Mouse (Mus musculus): ENCODE measurements around the gene Dpf1. TPM values are rescaled to one million over a fixed set of nuclear protein-coding genes. Genes with fewer than 3 reads are reported as not detected.

Dpf1 gene
- polyA plus RNA-seq, 1 experiment from 2014 or later, result 60.6 TPM

DNA sequence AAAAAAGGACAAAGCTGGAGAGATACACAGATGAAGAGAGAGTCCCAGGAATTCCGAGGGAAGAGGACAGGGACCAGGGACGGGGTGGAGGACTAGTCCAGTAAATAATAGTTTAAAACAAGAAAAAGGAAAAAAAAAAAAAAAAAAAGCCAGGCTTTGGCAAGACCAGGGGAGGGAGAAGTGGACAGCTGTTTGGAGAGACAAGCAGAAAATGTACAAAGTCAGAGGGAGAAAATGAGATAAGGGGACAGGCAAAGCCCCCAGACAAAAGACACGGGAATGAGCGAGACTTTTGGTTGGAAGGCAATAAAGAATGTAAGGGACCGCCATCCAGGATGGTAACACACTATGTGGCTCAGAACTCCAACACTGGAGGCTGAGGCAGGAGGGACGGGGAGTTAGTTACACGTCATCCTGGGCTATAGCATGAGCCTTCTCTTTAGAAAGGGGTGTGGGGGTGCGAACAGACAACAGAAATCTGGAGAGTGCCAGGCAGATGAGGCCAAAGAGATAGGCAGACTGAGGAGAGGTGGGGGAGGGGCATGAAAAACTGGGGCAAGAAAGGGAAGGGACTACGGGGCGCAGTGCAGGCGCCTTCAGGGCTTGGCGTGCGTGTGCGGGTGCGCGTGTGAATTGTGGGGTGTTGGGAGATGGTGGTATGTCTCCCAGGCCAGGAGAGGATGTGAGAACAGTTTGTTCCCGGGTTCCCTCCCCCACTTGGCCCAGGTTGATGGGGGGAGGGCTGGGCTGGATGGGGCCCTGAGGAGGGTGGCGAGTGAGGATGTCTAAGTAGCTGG is 14.6 kb downstream of the Dpf1 start:
- peak; percentile 49 for DNase-seq (ENCODE audit: low spot score)
- peaks cover 88% of the 10 kb centered on the region for H3K4me1 ChIP-seq (replicated peaks)
- peaks cover 40% of the 10 kb centered on the region for H3K36me3 ChIP-seq
- WGBS, result 2% methylated on average over 18 of the region's 18 CpGs
- peaks cover 4% of the 10 kb centered on the region; the same call in 1 of the 2 replicates for H3K27me3 ChIP-seq (ENCODE audit: insufficient read depth, poor library complexity, severe bottlenecking)
- no peaks in the 10 kb centered on the region for H3K9me3 ChIP-seq
- H3K4me3 ChIP-seq, result peak overlapping the region; percentile 44
- peak overlapping the region; percentile 93 for H3K27ac ChIP-seq

DNA sequence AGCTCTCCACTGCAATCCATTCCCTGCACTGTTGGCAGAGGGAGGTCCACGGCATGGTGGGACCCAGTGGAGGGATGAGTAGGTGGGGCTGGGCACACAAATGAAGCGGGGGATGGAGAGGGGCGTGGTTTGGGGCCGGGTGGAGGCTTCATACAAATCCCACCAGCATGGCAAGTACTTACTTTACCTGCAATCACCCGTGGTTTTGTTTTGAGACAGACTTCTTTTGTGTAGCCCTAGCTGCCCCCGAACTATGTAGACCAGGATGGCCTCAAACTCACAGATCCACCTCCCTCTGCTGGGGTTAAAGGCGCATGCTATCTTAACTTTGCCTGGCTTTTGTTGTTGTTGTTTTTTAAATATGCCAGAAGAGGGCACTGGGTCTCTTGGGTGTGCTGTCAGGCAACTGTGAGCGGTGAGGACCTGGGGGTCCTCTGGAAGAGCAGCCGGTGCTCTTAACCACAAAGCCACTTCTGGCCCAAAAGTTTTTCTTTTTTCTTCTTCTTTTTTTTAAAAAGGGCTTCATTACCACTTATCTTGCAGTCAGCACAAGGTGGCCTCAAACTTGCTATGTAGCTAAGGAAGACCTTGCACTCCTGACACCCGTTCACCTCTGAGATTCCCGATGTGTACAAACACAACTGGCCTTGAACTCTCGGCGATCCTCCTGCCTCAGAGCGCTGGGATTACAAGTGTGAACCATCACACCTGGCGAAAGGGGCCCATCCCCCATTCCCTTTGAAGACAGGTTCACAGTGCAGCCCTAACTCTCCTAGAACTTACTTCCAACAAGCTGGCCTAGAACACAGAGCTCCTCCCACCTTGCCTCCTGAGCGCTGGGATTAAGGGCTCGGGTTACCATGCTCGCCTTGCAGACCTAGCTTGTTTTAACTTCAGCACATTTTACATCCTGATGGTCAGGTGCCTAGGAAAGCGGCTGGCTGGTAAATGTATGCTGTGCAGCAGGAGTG is 15.9 kb downstream of the Dpf1 start:
- Histone ChIP-seq H3K36me3 (peaks cover 39% of the 10 kb centered on the region), H3K27me3 (ENCODE audit: insufficient read depth, poor library complexity, severe bottlenecking) (no peaks in the 10 kb centered on the region), H3K4me3 (peak overlapping the region; percentile 44), H3K27ac (peak overlapping the region; percentile 93), H3K4me1 (replicated peaks) (peaks cover 74% of the 10 kb centered on the region), H3K9me3 (no peaks in the 10 kb centered on the region)
- WGBS, result 10% methylated on average over 19 of the region's 19 CpGs
- DNase-seq (ENCODE audit: low spot score), result peak; percentile 43

DNA sequence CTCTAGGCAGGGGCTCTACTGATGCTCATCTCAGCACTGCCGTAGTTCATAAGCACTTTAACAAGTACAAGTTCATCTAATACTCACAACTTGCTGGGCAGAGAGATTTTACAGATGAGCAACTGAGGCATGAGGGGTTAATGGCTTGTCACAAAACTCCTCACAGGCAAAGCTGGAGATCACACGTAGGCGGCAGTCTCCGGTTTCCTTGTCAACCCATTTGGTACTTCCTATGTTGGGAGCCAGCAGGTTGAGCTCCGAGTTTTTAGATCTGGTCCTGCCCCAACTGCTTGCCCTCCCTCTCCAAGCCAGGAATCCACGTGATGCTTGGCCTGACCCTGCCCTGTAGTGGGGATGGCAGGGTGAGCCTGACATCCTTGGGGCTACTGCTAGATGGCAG is 23.3 kb downstream of the Dpf1 start:
- Histone ChIP-seq H3K36me3 (peaks cover 72% of the 10 kb centered on the region), H3K4me1 (replicated peaks) (peaks cover 2% of the 10 kb centered on the region; the same call in 1 of the 2 replicates), H3K27ac (no peak overlapping the region), H3K27me3 (ENCODE audit: insufficient read depth, poor library complexity, severe bottlenecking) (no peaks in the 10 kb centered on the region), H3K4me3 (no peak overlapping the region), H3K9me3 (no peaks in the 10 kb centered on the region)
- 85% methylated on average over 6 of the region's 6 CpGs for WGBS
- DNase-seq (ENCODE audit: low spot score), result no peak

DNA sequence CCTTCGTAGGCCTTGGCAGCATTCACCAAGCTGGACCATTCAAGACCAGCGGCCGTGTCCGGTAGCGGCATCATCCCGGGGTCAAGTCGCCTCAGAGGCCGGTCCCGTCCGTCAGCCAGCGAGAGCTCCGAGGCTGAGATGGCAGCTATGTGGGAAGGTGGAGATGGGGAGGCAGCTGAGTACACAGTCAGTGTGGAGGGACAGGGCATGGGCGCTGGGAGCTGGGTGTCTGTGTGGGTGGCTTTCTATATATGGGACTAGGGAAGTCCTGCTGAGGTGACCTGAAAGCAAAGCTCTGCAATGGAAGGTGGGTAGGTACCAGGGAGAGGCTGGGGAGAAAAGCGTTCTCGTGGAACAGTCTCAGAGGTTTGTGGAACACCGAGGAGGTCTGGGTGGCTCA is 25.2 kb downstream of the Dpf1 start:
- Histone ChIP-seq H3K27me3 (ENCODE audit: insufficient read depth, poor library complexity, severe bottlenecking) (no peaks in the 10 kb centered on the region), H3K4me3 (no peak overlapping the region), H3K27ac (no peak overlapping the region), H3K36me3 (peaks cover 70% of the 10 kb centered on the region), H3K9me3 (no peaks in the 10 kb centered on the region), H3K4me1 (replicated peaks) (peaks cover 2% of the 10 kb centered on the region)
- 89% methylated on average over 16 of the region's 16 CpGs for WGBS
- no peak for DNase-seq (ENCODE audit: low spot score)

DNA sequence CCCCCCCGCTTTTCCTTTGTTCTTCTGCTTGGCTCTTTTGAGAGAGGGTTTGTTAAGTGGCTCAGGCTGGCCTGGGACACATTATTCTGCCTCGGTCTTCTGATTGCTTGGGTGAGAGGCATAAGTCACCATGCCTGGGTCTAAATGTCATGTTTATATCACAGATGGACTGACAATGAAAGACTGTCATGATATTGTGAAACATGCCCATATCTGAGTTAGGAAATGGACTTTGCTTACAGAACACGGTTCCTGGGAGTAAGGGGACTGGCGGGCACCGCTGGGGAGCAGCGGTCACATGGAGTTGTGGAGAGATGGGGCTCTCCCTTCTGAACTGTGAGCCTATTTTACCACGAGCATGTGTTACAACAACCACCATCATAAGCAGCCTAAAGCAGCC is 30.4 kb downstream of the Dpf1 start:
- no peak overlapping the region for H3K4me3 ChIP-seq
- no peak overlapping the region for H3K27ac ChIP-seq
- no peaks in the 10 kb centered on the region for H3K27me3 ChIP-seq (ENCODE audit: insufficient read depth, poor library complexity, severe bottlenecking)
- WGBS, result 71% methylated on average over 7 of the region's 7 CpGs
- H3K9me3 ChIP-seq, result no peaks in the 10 kb centered on the region
- DNase-seq (ENCODE audit: low spot score), result no peak
- H3K4me1 ChIP-seq (replicated peaks), result peaks cover 9% of the 10 kb centered on the region
- H3K36me3 ChIP-seq, result peaks cover 54% of the 10 kb centered on the region

DNA sequence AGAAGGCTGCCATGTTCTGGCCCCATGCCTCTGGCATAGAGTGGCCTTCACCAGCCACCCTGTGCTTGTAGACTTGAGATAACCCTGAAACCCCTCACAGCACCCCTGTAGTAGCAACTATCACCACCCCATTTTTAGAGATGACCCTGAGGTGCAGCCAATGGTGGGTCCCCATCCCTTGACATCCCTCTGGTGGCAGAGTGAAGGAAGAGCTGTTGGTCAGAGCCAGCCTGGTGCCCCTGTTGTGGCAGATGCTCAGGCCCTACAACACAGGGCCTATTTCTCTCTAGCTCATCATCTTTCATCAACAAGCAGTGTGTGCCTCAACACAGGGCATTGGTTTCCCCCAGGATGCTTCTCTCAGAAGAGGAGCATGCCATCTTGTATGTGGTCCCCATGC is 31.5 kb downstream of the Dpf1 start:
- Histone ChIP-seq H3K27ac (no peak overlapping the region), H3K27me3 (ENCODE audit: insufficient read depth, poor library complexity, severe bottlenecking) (no peaks in the 10 kb centered on the region), H3K4me1 (replicated peaks) (peaks cover 9% of the 10 kb centered on the region), H3K4me3 (no peak overlapping the region), H3K36me3 (peaks cover 45% of the 10 kb centered on the region), H3K9me3 (no peaks in the 10 kb centered on the region)
- DNase-seq (ENCODE audit: low spot score), result no peak

DNA sequence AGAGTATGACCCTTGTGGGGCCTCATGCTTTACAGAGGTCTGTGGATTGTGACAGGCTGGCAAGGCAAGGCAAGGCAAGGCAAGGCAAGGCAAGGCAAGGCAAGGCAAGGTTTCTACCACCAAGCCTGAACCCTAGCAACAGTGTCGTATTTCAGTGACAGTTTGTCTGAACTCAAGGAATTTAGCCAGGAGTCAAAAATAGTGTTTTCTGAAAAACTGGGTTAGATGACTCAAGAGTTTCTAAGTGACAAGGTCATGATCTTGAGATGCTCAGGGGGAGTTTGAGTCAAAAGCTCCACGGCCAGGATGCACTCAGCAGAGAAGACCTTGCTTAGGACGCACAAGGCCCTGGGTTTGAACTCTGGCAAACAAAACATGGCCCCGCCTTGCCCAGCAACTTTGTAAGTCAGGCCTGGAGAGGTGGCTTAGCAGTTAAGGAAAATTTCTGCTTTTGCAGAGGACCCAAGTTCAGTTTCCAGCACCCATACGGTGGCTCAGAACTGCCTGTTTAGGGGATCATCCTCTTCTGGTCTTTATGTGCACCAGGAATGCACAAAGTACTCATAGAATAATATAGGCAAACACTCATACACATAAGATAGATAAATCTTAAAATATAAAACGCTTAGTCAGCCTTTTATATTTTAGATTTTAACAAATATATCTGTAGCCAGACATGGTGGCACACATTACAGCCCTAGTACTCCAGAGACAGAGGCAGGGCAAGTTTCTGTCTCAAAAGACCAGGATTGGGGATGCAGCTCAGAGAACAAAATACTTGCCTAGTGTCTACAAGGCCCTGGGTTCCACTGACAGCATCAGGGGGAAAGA is 32.3 kb downstream of the Dpf1 start:
- no peak overlapping the region for H3K27ac ChIP-seq
- peaks cover 42% of the 10 kb centered on the region for H3K36me3 ChIP-seq
- peaks cover 12% of the 10 kb centered on the region for H3K4me1 ChIP-seq (replicated peaks)
- DNase-seq (ENCODE audit: low spot score), result no peak
- no peaks in the 10 kb centered on the region for H3K27me3 ChIP-seq (ENCODE audit: insufficient read depth, poor library complexity, severe bottlenecking)
- no peak overlapping the region for H3K4me3 ChIP-seq
- no peaks in the 10 kb centered on the region for H3K9me3 ChIP-seq
- WGBS, result 79% methylated on average over 6 of the region's 6 CpGs

DNA sequence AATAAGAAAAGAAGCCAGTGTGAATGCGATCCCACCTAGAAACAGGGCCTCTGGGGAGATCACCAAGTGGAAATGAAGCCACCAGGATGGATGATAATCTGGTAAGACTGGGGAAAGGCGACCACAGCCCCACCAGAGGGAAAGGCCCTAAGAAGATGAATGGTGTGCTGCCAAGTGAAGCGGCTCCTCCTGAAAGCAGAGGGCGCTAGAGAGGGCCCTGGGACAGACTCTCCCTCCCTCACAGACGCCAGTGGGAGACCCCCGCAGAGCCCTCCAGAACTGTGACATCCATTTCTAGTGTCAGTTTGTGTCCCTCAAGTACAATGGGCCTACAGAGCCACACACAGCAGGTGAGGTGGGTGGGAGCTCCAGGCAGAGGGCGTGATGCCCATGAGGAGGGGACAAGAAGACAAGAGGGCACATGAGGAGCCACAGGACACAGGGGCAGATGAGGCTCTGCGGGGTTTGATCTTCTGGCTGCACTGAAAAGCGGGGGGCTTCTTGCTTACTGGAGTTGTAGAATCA is 33.1 kb downstream of the Dpf1 start:
- no peak overlapping the region for H3K4me3 ChIP-seq
- peaks cover 34% of the 10 kb centered on the region for H3K36me3 ChIP-seq
- WGBS, result 70% methylated on average over 9 of the region's 9 CpGs
- no peaks in the 10 kb centered on the region for H3K9me3 ChIP-seq
- peaks cover 15% of the 10 kb centered on the region for H3K4me1 ChIP-seq (replicated peaks)
- H3K27me3 ChIP-seq (ENCODE audit: insufficient read depth, poor library complexity, severe bottlenecking), result no peaks in the 10 kb centered on the region
- DNase-seq (ENCODE audit: low spot score), result no peak
- no peak overlapping the region for H3K27ac ChIP-seq

DNA sequence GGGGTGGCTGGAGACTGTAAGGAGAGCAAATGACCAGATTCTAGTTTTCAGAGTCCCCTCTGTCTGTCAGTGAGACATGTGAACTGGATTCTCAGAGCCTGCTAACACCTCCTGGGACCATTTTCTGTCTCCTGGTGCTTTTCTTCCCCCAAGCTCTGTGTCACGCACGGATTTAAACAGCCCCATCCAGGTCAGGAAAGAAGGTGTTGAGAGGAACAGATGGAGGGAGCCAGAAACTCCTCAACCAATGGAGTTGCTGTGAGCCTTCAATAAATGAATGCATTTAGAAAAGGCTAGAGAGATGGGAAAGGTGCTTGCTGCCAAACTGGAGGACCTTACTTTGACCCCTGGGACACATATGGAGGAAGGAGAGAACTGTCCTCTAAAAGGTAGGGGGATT is 34.0 kb downstream of the Dpf1 start:
- Histone ChIP-seq H3K4me3 (no peak overlapping the region), H3K27ac (no peak overlapping the region), H3K4me1 (replicated peaks) (peaks cover 24% of the 10 kb centered on the region), H3K36me3 (peaks cover 28% of the 10 kb centered on the region), H3K9me3 (no peaks in the 10 kb centered on the region), H3K27me3 (ENCODE audit: insufficient read depth, poor library complexity, severe bottlenecking) (no peaks in the 10 kb centered on the region)
- 86% methylated on average over 2 of the region's 2 CpGs for WGBS
- no peak for DNase-seq (ENCODE audit: low spot score)

DNA sequence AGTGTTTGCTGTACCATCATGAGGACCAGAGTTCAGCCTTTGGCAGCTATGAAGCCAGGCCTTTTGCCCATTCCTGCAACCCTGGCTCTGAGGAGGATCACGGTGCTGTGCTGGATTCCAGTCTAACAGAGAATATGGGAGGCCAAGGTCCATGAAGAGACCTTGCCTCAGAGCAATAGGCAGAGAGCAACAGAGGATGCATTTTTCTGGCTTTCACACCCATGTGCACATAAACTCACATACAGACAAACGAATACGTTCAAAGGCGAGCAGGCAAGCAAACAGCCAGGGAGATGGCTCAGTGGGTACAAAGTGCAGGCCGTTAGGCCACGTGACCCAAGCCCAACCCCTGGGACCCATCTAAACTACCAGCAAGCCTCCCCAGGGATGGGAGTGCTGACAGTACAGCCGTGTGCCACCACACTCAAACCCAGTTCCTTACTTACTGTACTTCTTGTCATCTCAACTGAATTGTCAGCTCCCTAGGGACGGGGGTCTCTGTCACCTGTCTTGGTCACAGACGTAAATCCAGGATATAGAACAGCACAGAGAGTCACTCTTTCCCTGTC is 34.7 kb downstream of the Dpf1 start:
- Histone ChIP-seq H3K4me3 (no peak overlapping the region), H3K4me1 (replicated peaks) (peaks cover 27% of the 10 kb centered on the region), H3K9me3 (no peaks in the 10 kb centered on the region), H3K36me3 (peaks cover 24% of the 10 kb centered on the region), H3K27ac (0 out of 2 replicates have a peak overlapping the region, but pooled peaks have one; percentile 3), H3K27me3 (ENCODE audit: insufficient read depth, poor library complexity, severe bottlenecking) (no peaks in the 10 kb centered on the region)
- no peak for DNase-seq (ENCODE audit: low spot score)
- 90% methylated on average over 9 of the region's 9 CpGs for WGBS

DNA sequence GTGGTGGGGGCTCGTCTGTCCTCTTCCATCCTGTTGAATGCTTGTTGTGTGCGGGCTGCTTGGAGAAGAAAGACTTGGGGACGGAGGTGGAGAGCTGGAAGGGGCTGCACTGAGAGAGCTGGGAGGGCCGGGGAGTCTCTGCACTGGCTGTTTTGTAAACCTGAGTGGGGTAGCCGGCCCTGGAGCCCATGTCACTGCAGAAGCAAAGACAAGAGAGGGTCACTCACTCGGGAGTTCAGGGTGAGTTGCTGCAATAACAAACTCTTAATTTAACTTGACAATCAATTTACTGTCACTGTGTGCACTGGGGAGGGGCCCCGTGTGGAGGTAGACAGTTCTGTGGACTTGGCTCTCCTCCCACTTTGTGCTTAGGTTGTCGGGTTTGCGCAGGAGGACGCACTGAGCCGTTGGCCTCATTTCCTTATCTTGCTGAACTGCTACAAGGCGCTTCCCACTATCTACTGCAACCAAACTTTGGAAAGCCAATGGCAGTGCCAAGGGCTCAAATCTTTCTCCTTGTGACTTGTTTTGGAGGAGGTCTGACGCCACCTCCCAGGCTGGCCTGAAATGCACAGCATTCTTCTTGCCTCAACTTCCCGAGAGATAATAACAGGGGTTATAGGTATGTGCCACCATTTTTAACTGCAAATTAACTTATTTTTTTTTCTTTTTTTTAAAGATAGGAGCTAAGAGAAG is 35.4 kb downstream of the Dpf1 start:
- peaks cover 24% of the 10 kb centered on the region for H3K36me3 ChIP-seq
- 79% methylated on average over 14 of the region's 14 CpGs for WGBS

More for the DNA sequence above, 35.4 kb downstream of the Dpf1 start:
- H3K27ac ChIP-seq, result 0 out of 2 replicates have a peak overlapping the region, but pooled peaks have one; percentile 3
- no peaks in the 10 kb centered on the region for H3K9me3 ChIP-seq
- no peak for DNase-seq (ENCODE audit: low spot score)
- peaks cover 24% of the 10 kb centered on the region for H3K4me1 ChIP-seq (replicated peaks)
- no peaks in the 10 kb centered on the region for H3K27me3 ChIP-seq (ENCODE audit: insufficient read depth, poor library complexity, severe bottlenecking)
- no peak overlapping the region for H3K4me3 ChIP-seq
